Mouse (Mus musculus) heart, postnatal 10 days (tissue): ENCODE measurements around the gene Sirt7. TPM values are rescaled to one million over a fixed set of nuclear protein-coding genes. Genes with fewer than 3 reads are reported as not detected.
A peak's percentile ranks its signal among the peaks of the same experiment; 100 is the strongest.

Source experiments
- DNase-seq, 2 experiments: peaks; one replicate each; pipeline ENCODE4 v3.0.0; 2021
- intact Hi-C: fragments of 180-260 bp; cut with DNase I; formaldehyde crosslinking; loops from one replicate; pipeline ENCODE4 v1.15.1; 2025
- total RNA-seq, 2 experiments: library from RNA; stranded (reverse); gene quantifications; 2 replicates each; pipeline ENCODE4 v1.2.3; 2021

Sirt7 gene
- total RNA-seq, 2 experiments from 2014 or later: 11.9 to 12.5 TPM

DNA sequence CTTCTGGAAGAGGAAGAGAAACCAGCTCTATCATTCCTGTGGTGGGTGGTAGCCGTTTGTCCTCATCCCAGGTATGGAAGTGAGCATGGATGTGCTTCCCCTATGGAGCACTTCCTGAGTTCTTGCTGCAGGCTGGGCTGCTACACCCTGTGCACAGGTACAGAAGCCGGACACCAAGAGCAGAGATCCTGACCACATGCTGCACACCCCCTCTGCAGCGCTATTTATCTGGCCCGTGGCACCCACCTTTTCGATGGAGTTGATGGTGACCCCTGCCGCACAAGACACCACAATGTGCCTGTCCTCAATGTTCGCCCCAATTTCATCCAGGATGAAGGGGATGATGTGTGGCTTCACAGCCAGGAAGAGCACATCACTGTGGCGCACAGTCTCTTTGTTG is 16.8 kb upstream of the Sirt7 start:
- intact Hi-C loops: no loop called here
- no peak for DNase-seq

DNA sequence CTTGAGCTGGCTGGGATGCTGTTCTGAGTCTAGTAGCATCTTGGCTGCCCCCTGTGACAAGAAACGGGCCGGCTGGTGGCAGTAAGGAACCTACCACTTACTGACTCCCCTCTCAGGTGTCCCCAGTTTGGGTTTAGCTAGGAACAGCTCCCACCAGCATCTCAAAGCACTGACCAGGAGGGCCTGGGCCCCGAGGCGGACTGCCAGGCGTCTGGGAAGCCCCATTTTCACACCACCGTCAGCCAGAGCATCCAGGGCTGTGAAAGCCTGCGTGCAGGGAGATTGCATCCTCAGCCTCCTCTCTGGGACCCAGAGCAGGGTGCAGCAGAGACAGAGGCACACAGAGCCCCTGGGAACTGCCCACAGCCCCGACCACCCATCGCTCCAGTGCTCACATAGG is 16.2 kb upstream of the Sirt7 start:
- no peak for DNase-seq
- intact Hi-C loops: no loop called here

DNA sequence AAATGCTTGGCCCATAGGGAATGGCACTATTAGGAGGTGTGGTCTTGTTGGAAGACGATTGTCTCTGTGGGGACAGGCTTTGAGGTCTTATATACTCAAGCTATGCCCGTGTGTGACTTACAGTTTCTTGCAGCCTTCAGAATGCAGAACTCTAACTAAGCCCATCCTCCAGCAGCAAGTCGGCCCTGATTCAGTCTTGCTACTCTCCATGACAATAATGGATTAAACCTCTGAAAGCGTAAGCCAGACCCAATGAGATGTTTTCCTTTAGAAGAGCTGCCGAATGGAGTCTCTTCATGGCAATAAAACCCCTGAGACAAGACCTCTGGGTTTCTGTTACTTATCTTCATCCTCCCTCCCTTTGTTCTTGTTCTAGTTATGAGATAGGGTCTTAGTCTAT is 9.8 kb upstream of the Sirt7 start:
- intact Hi-C loops: no loop called here
- DNase-seq: no peak

DNA sequence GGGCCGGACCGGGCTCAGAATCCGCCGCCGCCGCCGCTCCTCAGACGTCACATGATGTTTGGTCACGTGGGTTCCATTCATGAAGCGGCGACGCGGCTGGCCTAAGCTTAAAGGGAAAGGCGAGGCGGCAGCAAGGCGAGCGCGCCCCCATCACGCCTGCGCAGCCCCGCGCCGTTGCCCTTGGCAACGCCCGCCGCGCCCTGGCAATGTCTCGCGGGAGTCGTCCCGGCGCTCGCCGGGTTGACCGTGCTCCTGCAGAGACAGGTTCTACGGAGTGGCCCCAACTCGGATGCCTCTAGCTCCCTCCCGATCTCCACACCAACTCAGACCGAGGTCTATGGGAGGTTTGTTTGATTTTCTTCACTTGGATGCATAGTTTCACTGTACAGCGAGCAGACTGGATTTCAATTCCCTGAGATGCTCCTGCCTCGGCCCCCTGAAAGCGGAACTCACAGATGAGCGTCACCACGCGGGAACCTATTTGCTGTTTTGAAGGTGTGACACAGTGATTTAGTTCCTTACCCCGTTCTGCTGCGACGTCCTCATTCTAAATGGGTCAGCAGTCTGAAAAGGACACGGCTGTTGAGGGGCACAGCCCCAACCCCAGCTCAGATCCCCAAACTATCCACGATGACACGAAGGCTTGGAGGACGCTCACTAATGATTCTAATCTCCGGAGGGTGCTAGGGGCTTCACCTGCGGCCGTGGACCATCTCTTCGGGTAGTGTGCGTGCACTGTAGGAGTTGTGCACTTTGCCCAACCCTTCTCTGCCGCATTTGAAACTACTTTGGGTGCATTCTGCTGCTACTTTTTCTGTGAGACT is 8.7 kb upstream of the Sirt7 start, which contains the start of gene Mafg:
Mafg (minus strand) TSS at position 81 of the 824 bp plus-strand sequence.
- DNase-seq: peak; percentile 95
- intact Hi-C loops: no loop called here

- intact Hi-C loops: no loop called here
Observed at GRCm38 (mm10) chr11:120632559-120633519, 7.8 kb upstream of the Sirt7 start.

DNA sequence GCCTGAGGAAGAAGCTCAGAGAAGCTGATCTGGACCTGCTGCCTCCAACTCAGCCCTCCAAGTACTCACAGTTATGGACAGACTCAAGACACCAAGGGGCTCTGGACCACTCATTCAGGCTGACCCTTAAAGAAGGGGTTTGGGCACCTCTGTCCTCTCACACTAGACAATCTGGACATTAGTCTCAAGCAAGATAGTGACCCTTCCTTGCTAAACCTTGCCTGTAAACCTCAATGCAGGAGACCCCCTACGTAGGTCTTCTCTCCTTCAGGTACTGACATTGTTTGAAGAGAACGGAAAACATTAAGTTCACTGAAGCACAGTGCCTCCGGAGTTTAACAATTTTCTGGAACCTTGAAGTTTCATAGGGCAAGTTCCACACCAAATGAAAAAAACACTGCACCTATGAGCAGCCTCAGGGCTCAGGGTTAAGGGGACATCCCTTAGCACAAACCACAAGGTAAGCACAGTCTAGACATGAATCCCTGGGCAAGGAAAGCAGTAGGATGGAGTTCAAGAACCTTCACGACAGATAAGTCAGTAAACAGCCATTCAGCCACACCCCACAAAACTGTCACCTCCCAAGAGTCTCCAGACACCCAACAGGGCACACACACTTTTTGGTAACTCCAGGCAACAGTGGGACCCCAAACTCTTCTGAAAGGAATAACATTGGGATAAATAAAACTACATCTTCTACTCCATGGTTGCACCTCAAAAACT is 6.8 kb upstream of the Sirt7 start:
- intact Hi-C loops: no loop called here
- no peak for DNase-seq

More at GRCm38 (mm10) chr11:120632559-120633519, 7.8 kb upstream of the Sirt7 start:
- DNase-seq: peak; percentile 78 to 80

DNA sequence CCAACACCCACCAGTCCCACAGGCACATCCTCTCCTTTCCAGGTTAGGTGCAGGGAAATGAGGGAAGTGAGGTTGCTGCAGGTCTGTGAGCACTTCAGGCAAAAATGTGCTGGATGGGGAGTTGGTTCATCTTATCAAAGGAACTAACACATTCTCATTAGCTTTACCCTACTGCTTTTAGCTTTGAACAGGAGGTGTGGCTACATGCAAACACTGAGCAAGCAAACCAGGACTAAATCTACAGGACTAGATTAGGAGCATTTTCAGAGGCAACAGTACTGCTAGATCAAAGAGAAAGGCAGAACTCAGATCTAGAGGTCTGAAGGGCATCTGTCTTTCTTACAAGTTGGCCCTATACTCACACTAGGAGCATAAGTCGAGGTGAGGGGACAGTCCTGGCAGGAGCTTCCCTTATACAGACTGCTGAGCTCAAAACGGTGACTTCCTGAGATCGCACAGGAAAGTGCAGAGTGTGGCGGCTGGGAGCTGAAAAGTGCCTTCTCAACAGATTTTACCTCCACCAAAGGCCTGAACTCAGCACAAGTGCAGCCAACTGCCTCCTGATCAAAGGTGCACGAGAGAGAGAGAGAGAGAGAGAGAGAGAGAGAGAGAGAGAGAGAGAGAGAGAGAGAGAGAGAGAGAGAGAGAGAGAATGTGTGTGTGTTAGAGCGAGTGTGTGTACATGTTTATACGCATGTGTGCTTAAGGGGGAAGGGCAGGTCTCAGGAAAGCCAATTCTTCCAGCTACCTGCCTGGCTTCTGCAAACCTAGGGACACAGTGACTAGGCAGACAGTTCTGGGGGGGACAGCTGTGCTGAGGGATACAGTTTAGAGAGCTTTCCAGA is 6.1 kb upstream of the Sirt7 start:
- DNase-seq: no peak
- intact Hi-C loops: no loop called here

DNA sequence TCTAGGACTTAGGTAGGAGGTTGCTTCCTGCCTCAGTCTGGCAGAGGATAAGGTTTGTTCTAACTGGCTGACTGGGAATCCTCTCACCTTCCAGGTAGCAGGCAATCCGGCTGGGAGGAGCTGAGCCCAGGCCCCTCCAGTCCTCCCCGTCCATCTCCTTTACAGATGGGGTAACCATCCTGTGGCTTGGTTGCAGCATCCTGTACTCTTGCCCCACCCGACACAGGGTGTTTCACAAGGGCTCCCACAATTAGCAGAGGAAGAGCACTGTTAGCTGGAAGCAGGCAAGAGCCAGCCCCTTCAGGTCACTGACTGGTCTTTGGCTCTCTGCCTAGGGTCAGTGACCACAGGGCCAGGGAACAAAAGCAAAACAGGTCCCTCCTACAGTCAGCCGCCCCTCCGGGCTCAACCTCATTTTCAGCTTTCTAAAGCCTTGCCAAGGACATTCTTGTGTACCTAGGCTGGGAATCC is 5.4 kb upstream of the Sirt7 start:
- intact Hi-C loops: no loop called here
- DNase-seq: peak in 1 of 2 experiments; percentile 56

GRCm38 (mm10) chr11:120629911-120630310 is 4.9 kb upstream of the Sirt7 start:
- peak; percentile 68 to 73 for DNase-seq
- intact Hi-C loops: no loop called here

DNA sequence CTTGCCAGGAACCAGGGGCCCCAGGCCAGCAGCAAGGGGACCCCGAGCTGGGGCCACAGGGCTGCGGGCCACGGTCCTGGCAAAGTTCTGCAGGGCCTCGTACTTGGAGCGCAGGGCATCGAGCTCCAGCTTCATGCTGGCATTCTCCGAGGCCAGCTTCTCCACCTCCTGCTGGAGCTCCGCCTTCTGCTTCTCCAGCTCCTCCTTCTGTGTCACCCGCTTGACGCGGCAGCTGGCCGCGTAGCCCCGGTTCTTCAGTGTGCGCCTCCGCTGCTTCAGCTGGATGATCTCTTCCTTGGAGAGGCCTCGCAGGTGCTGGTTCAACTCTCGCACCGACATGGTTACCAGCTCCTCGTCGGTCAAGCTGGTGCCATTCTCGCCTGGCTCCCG is 4.3 kb upstream of the Sirt7 start:
- intact Hi-C loops: no loop called here
- peak in 1 of 2 experiments; percentile 44 for DNase-seq

DNA sequence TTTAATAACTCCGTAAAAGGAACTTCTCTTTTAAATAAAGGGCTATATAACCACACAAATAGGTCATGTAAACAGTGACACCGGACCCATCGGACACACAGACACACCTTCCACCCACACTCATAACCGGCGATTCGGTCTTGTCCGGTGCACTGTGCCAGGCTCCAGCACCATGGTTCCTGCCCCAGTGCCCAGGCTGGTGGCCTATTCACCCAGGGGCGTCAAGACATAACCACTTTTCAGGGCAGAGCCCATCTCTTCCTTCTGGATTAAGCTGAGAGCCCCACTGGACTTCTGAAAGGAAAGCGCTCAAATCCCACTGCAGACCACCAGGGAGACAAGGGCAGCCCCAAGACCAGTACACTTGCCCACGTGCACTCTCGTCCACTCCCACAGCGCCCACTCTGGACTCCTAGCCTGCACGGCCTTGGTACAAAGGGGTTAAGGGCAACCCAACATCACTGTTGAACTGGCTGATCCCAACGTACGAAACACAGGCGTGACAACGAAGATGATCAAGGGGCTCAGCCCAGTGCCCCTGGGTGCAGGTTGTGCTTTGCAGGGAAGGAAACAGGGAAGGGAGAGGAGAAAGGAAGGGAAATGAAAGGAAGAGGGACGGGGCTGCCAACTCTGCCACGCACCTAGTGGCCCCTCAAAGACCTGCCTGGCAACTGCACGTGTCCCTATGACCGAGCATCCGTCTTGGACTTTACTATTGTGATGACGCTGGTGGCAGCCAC is 3.7 kb upstream of the Sirt7 start:
- DNase-seq: no peak
- intact Hi-C loops: no loop called here

- intact Hi-C loops: no loop called here
Observed at GRCm38 (mm10) chr11:120627468-120628300, 2.6 kb upstream of the Sirt7 start.

DNA sequence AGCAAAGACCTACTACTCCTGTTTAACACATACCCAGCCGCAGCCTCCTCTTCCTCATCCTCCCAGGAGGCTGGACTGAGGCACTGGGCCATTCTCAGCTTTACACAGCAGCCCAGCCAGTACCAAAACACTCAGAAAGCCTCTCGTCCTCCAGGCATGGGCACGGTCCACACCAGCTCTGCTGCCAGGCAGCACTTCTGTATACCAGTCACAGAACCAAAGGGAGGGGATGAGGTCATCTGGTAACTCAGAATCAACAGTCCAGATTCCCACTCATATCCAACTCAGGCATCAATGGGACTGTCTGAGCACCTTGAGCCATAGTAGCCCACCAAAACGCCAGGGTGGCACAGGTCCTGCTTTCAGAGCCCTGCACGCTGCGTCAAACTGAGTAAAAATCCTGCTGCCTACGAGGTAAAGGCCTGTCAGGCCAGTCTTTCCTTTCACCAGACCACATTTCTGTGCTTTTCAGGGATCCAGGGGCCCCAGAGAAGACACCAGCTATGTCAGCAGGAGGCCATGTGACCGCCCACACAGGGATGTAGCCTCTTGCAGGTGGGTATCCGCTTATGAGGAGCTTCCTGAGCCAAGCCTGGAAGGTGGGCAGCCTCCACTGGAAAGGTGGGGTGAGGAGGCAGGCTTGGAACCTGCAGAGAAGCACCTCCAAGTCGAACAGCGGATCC is 1.9 kb upstream of the Sirt7 start:
- no peak for DNase-seq
- intact Hi-C loops: no loop called here

More at GRCm38 (mm10) chr11:120627468-120628300, 2.6 kb upstream of the Sirt7 start:
- DNase-seq: no peak

GRCm38 (mm10) chr11:120624680-120625111 is 344 bp downstream of the Sirt7 start:
- intact Hi-C loops: loop anchor here (1.0 kb wide), 1 partner anchor 88 kb away; no protein-coding TSS in a partner anchor
- DNase-seq: peak; percentile 89 to 92

DNA sequence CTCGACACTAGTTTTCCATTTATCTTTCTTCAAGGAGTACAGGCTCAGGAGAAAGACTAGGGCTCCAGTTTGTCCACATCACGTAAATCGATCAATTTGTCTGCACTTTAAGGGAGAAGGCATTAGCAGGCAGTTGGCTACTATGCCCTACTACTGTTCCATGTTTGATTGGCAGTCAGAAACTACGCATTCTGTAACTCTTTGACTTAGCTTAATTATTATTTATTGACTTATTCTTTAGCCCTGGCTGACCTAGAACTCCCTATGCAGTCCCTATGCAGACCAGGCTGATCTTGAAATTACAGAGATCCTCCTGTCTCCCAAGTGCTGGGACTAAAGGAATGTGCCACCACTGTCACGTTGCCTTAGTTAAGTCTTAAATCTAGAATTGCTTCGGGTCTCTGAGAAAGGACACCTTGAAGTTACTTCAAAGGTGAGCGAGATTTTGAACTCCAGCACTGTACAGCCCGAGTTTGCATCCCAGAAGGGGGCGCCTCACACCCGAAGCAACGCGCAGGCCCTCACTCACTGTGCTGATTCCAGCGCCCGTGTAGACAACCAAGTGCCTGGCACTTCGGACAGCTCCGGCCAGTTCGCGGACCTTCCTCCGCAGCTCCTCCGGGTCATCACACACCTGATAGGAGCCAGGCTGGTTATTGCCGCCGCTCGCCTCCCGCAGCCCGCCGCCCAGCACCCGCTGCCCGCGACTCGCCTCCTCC is 920 bp downstream of the Sirt7 start:
- intact Hi-C loops: loop anchor here (1.0 kb wide), 1 partner anchor 88 kb away; no protein-coding TSS in a partner anchor
- DNase-seq: peak; percentile 74 to 82

DNA sequence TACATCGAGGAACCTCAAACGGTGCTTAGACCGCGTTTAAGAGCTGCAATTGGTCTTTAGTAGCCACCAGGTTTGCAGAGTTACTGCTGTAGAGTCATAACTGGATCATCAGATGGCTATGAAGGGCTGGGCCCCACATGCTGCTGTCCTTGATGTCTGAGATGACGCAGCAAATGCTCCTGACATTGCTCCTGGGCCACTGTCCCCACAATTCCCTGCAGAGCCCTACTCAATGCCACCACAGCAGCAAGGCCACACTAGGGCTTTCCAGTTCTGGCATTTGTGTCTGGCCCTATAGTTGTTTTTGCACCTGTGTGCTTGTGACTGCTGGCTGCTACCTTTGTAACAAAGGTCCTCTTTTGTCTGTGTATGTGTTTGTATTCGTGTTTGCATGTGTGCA is 2.2 kb downstream of the Sirt7 start:
- intact Hi-C loops: no loop called here
- DNase-seq: no peak

DNA sequence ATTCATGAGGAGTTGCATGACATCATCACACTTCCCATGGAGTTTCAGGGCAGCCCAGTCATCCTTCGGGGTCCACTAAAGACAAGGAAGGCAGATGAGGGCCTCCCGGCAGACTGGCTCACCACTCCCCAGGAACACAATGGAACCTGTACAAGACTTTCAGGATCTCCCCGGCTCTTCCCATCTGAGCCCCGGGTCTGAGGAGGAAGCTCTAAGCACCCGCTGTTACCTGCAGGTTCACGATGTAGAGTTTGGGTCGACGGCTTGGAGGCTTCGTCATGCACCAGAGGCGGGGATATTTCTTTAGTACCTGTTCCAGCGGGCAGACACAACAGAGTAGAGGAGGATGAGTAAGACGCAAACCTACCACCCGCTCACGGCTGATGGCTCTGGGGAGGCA is 4.8 kb downstream of the Sirt7 start:
- DNase-seq: no peak
- intact Hi-C loops: no loop called here
